Mouse (Mus musculus) bone marrow, adult 2 months (tissue): Measurements from ENCODE around the gene Cxcl17. TPM values are rescaled to one million over a fixed set of nuclear protein-coding genes. Genes with fewer than 3 reads are reported as not detected.
A peak's percentile ranks its signal among the peaks of the same experiment; 100 is the strongest.

Source experiments
- H3K27ac ChIP-seq: fragments of 200-500 bp; 2 replicates; pipeline ENCODE4 v1.5.1; 2012; ENCODE audit warnings: low read depth, mild to moderate bottlenecking, control low read depth, inconsistent platforms, low read length; ENCODE audit not compliant: control insufficient read depth, poor library complexity, insufficient read depth
- H3K4me1 ChIP-seq: fragments of 200-500 bp; 2 replicates; pipeline ENCODE4 v1.6.1; 2011; ENCODE audit warnings: low read length; ENCODE audit not compliant: control insufficient read depth, insufficient read depth
- H3K4me3 ChIP-seq: fragments of 200-500 bp; replicated peaks from 2 replicates; pipeline ENCODE3; 2011; ENCODE audit warnings: mild to moderate bottlenecking, low read depth, low read length, control low read depth; ENCODE audit not compliant: control insufficient read depth
- CTCF ChIP-seq: fragments of 200-500 bp; IDR thresholded peaks from 2 replicates; pipeline ENCODE4 v1.5.1; 2011; ENCODE audit warnings: low read length, control low read depth; ENCODE audit not compliant: control insufficient read depth, insufficient read depth
- POLR2A ChIP-seq: fragments of 200-500 bp; IDR thresholded peaks from 2 replicates; pipeline ENCODE4 v1.6.1; 2011; ENCODE audit warnings: low read depth, mild to moderate bottlenecking, control low read depth, low read length, borderline replicate concordance; ENCODE audit not compliant: control insufficient read depth
- WGBS: fragments of 180-500 bp; shearing (Covaris S2); methylation state at CpG from one replicate; pipeline ENCODE4 v1.1.7; 2018; 5-methylcytosine and 5-hydroxymethylcytosine counted together
- polyA plus RNA-seq: library from polyadenylated mRNA; stranded (reverse); fragments of >200 nt; gene quantifications from 2 replicates; pipeline ENCODE4 v1.2.4, GENCODE M21; 2011; ENCODE audit warnings: low replicate concordance; ENCODE audit not compliant: missing spikeins, insufficient read depth, insufficient read length

The Cxcl17 gene
- polyA plus RNA-seq, 1 experiment: not detected

- peaks cover 26% of the 10 kb centered on the region for H3K4me1 ChIP-seq
- peak overlapping the region; percentile 74; the same call in 1 of the 2 replicates for H3K27ac ChIP-seq
- no peak for TF ChIP-seq POLR2A
- TF ChIP-seq CTCF: no peak
- 30% methylated on average over 2 of the region's 2 CpGs for WGBS
- H3K4me3 ChIP-seq: no peak overlapping the region
Measured at GRCm38 (mm10) chr7:25436704-25437103, 24.0 kb upstream of the Cxcl17 start.

- Histone ChIP-seq H3K4me1 (peaks cover 26% of the 10 kb centered on the region), H3K27ac (peak overlapping the region; percentile 74), H3K4me3 (no peak overlapping the region)
- 38% methylated on average over 6 of the region's 6 CpGs for WGBS
- TF ChIP-seq POLR2A (no peak), CTCF (no peak)
Measured at GRCm38 (mm10) chr7:25436226-25436625, 23.5 kb upstream of the Cxcl17 start.

- WGBS: 38% methylated on average over 2 of the region's 2 CpGs
- Histone ChIP-seq H3K4me3 (no peak overlapping the region), H3K27ac (peak overlapping the region; percentile 74), H3K4me1 (peaks cover 24% of the 10 kb centered on the region)
- TF ChIP-seq CTCF (no peak), POLR2A (0 out of 2 replicates have a peak, but pooled peaks have one; percentile 24)
Measured at GRCm38 (mm10) chr7:25435546-25435851, 22.8 kb upstream of the Cxcl17 start.

GRCm38 (mm10) chr7:25434654-25435545, 22.2 kb upstream of the Cxcl17 start:
- WGBS: 68% methylated on average over 10 of the region's 10 CpGs
- no peak overlapping the region for H3K4me3 ChIP-seq
- no peak for TF ChIP-seq CTCF
- H3K4me1 ChIP-seq: peaks cover 21% of the 10 kb centered on the region
- H3K27ac ChIP-seq: peak overlapping the region; percentile 74

- whole genome bisulfite sequencing: 75% methylated on average over 9 of the region's 9 CpGs
- Histone ChIP-seq H3K4me3 (no peak overlapping the region), H3K27ac (peak overlapping the region; percentile 72), H3K4me1 (peaks cover 21% of the 10 kb centered on the region)
- TF ChIP-seq POLR2A: no peak
- TF ChIP-seq CTCF: no peak
Measured at GRCm38 (mm10) chr7:25433781-25434560, 21.3 kb upstream of the Cxcl17 start.

GRCm38 (mm10) chr7:25433007-25433541, 20.4 kb upstream of the Cxcl17 start:
- Histone ChIP-seq H3K27ac (peak overlapping the region; percentile 66), H3K4me3 (no peak overlapping the region), H3K4me1 (peaks cover 20% of the 10 kb centered on the region)
- no peak for TF ChIP-seq POLR2A
- 4% methylated on average over 5 of the region's 5 CpGs for WGBS

- no peak for TF ChIP-seq CTCF
- TF ChIP-seq POLR2A: no peak
- no peak overlapping the region for H3K4me3 ChIP-seq
- peaks cover 17% of the 10 kb centered on the region for H3K4me1 ChIP-seq
- H3K27ac ChIP-seq: peak overlapping the region; percentile 27; the same call in 1 of the 2 replicates
- 79% methylated on average over 6 of the region's 6 CpGs for WGBS
Measured at GRCm38 (mm10) chr7:25432381-25432780, 19.7 kb upstream of the Cxcl17 start.

GRCm38 (mm10) chr7:25429886-25430784, 17.4 kb upstream of the Cxcl17 start:
- TF ChIP-seq POLR2A (no peak), CTCF (no peak)
- Histone ChIP-seq H3K4me1 (peaks cover 14% of the 10 kb centered on the region), H3K27ac (no peak overlapping the region), H3K4me3 (no peak overlapping the region)
- WGBS: 63% methylated on average over 4 of the region's 4 CpGs
